Mouse (Mus musculus) forebrain, embryonic 13.5 days (tissue): Measurements from ENCODE around the gene Hps4. TPM values are rescaled to one million over a fixed set of nuclear protein-coding genes. Genes with fewer than 3 reads are reported as not detected.
A peak's percentile ranks its signal among the peaks of the same experiment; 100 is the strongest.

Experiments used
- ATAC-seq: fragments of 200-750 bp; cut with Nextera tagmentation; 2 replicates; pipeline ENCODE4 v1.8.0; 2017
- H3K27ac ChIP-seq: fragments of 300-500 bp; sonication (generic); 2 replicates; pipeline ENCODE4 v1.5.1; 2015; ENCODE audit warnings: inconsistent platforms, mild to moderate bottlenecking, moderate library complexity
- H3K27me3 ChIP-seq: fragments of 300-500 bp; sonication (generic); 2 replicates; pipeline ENCODE4 v1.6.1; 2015; ENCODE audit warnings: mild to moderate bottlenecking, inconsistent platforms
- H3K36me3 ChIP-seq: fragments of 300-500 bp; sonication (generic); 2 replicates; pipeline ENCODE4 v1.6.1; 2015; ENCODE audit warnings: mild to moderate bottlenecking, inconsistent platforms; ENCODE audit not compliant: poor library complexity, severe bottlenecking
- H3K4me1 ChIP-seq: fragments of 300-500 bp; sonication (generic); 2 replicates; pipeline ENCODE4 v1.6.1; 2015; ENCODE audit warnings: inconsistent platforms
- H3K4me2 ChIP-seq: fragments of 300-500 bp; sonication (generic); 2 replicates; pipeline ENCODE4 v1.6.1; 2015; ENCODE audit warnings: inconsistent platforms, mild to moderate bottlenecking, moderate library complexity
- H3K4me3 ChIP-seq: fragments of 300-500 bp; sonication (generic); 2 replicates; pipeline ENCODE4 v1.5.1; 2015; ENCODE audit warnings: mild to moderate bottlenecking, inconsistent platforms
- H3K9ac ChIP-seq: fragments of 300-500 bp; sonication (generic); 2 replicates; pipeline ENCODE4 v1.6.1; 2015; ENCODE audit warnings: mild to moderate bottlenecking, inconsistent platforms
- H3K9me3 ChIP-seq: fragments of 300-500 bp; sonication (generic); replicated peaks from 2 replicates; pipeline ENCODE4 v1.6.1; 2016; ENCODE audit warnings: inconsistent platforms
- WGBS: fragments of 180-500 bp; shearing (Covaris S2); methylation state at CpG from one replicate; pipeline ENCODE4 v1.1.7; 2015; 5-methylcytosine and 5-hydroxymethylcytosine counted together
- polyA plus RNA-seq: library from polyadenylated mRNA; unstranded; fragments of >200 nt; fragmentation: Nextera tagmentation; extraction: Ambion mirVana; gene quantifications from 2 replicates; pipeline ENCODE4 v1.2.1, GENCODE M21; 2015

Gene Hps4
- 28.9 and 33.0 TPM in 2 replicates for polyA plus RNA-seq

DNA sequence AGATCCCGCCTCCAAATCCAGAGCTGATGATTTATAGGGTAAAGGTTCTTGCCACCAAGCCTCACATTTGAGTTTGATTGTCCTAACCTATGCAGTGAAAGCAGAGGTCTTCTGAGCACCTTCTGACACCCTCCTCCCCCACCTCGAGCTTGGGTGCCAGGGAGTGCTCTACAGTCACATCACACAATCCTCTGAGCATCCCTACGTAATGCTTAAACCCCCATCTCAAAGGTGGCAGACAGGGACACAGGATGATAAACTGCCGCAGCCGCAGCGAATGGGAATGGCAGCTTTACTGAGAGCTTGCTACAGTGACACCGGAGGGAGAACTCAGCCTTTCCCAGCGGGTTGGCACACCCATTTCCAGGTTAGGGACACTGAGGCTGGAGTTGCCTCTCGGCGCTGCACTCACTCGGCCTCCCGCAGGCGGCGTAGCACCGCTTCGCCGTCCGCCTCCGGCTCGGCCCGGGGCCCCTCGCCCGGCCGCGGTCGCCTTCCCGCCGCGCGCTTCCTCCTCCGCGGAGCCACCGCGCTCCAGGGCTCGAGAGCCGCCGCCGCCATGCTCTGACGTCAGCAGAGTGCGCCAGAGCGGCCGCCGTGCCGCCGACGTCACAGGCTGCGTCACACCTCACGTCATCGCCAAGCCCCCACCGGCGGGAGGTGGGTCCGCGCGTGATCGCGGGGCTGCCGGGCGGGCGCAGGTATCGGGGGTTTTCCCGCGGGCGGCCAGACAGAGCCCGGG lies at the start of gene Hps4, which contains the start of gene Srrd:
TSS of gene Hps4 (plus strand) at position 621 of the 742 bp plus-strand sequence.
TSS of gene Srrd (minus strand) at position 578 of the 742 bp plus-strand sequence.
- no peaks in the 10 kb centered on the region for H3K27me3 ChIP-seq
- peaks cover 39% of the 10 kb centered on the region for H3K36me3 ChIP-seq
- H3K27ac ChIP-seq, result no peak within 1 kb of the TSS
- no peaks in the 10 kb centered on the region for H3K9me3 ChIP-seq
- H3K9ac ChIP-seq, result peak within 1 kb of the TSS; percentile 76
- H3K4me1 ChIP-seq, result peaks cover 43% of the 10 kb centered on the region
- peak; percentile 79 for ATAC-seq
- peak within 1 kb of the TSS; percentile 84 for H3K4me2 ChIP-seq
- WGBS, result 2% methylated on average over 41 of the region's 64 CpGs
- peak within 1 kb of the TSS; percentile 85 for H3K4me3 ChIP-seq

DNA sequence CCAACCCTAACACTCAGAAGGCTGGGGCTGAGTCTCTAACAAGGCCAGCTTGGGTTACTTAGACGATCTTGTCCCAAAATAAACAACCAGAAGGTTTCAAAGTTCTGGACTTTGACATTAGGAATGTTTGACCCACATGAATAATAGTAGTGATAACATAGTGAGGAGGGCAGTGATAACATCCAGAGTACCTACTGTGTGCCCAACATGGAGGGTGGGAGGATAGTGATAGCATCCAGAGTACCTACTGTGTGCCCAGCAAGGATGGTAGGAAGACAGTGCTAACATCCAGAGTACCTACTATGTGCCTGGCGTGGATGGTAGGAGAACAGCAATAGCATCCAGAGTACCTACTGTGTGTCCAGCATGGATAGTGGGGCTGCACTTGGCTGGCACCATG lies 49.1 kb upstream of the Hps4 start:
- 85% methylated on average over 2 of the region's 2 CpGs for WGBS
- H3K4me1 ChIP-seq, result peaks cover 31% of the 10 kb centered on the region
- H3K4me2 ChIP-seq, result no peak overlapping the region
- no peak overlapping the region for H3K27ac ChIP-seq
- no peak for ATAC-seq
- no peaks in the 10 kb centered on the region for H3K9me3 ChIP-seq
- no peaks in the 10 kb centered on the region for H3K36me3 ChIP-seq
- no peaks in the 10 kb centered on the region for H3K27me3 ChIP-seq
- H3K9ac ChIP-seq, result no peak overlapping the region
- no peak overlapping the region for H3K4me3 ChIP-seq

DNA sequence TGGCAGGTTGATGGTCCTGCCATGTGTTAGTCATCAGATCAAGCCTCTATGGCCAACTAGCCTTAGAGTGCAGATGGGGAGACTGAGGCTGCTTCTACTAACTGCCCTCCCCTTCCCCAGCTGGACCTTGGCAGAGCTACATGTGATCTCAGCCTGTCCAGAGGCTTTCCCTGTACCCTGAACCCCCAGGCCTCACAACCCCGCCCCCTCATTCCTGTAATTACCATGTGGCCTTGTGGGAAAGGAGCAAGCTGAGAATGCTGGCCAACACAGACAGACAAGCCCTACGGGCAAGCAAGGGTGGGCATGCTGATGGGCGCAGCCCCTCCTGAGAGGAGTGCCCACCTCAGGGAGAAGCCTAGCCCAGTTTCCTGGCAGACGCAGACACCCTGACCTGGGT lies 48.2 kb upstream of the Hps4 start:
- Histone ChIP-seq H3K4me2 (no peak overlapping the region), H3K9me3 (no peaks in the 10 kb centered on the region), H3K9ac (no peak overlapping the region), H3K4me3 (no peak overlapping the region), H3K36me3 (no peaks in the 10 kb centered on the region), H3K27ac (no peak overlapping the region), H3K27me3 (no peaks in the 10 kb centered on the region), H3K4me1 (peaks cover 28% of the 10 kb centered on the region)
- WGBS, result 74% methylated on average over 4 of the region's 4 CpGs
- ATAC-seq, result no peak

DNA sequence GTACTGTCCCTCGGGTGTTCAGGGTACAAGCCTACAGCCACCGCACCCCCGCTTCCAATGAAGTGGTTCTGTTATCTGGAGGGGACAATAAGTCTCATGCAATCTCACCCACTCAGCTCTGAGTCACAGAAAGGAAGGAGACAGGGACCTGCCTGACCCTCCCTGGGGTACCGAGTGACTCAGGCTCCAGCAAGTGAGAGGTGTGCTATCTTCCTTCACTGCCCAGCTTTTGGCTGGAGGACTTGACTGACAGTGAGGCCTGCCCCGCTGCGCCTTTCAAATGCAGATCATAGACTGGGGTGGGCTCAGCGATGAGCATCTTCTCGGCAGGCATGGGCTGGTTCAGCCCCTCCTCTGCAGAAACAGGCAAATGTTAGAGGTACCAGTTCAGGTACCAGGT lies 47.7 kb upstream of the Hps4 start:
- ATAC-seq, result no peak
- H3K27ac ChIP-seq, result no peak overlapping the region
- 28% methylated on average over 8 of the region's 8 CpGs for WGBS
- no peaks in the 10 kb centered on the region for H3K27me3 ChIP-seq
- H3K4me1 ChIP-seq, result peaks cover 28% of the 10 kb centered on the region
- no peak overlapping the region for H3K4me3 ChIP-seq
- no peaks in the 10 kb centered on the region for H3K9me3 ChIP-seq
- H3K4me2 ChIP-seq, result no peak overlapping the region
- H3K36me3 ChIP-seq, result no peaks in the 10 kb centered on the region
- H3K9ac ChIP-seq, result peak overlapping the region; percentile 13; the same call in 1 of the 2 replicates

DNA sequence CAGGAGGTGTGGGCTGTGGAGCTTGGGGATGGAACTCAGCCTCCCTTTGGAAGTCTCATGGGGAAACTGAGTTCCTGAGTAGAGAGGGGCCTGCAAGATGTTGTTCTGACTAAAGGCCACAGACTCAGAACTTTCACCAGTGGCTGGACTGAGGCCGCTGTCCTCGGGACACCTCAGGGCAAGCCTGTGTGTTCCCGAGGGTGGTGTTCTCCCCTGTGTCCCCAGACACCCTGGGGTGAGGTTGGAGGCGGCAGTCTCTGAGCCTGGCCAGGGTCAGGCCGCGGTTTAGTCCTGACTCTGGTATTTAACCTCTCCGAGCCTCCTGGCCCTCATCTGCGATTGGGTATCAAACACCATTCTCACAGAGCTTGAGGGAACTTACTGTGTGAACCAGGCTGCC lies 47.3 kb upstream of the Hps4 start:
- Histone ChIP-seq H3K9ac (peak overlapping the region; percentile 13), H3K4me3 (no peak overlapping the region), H3K4me2 (no peak overlapping the region), H3K4me1 (peaks cover 28% of the 10 kb centered on the region), H3K36me3 (no peaks in the 10 kb centered on the region), H3K9me3 (no peaks in the 10 kb centered on the region), H3K27ac (no peak overlapping the region), H3K27me3 (no peaks in the 10 kb centered on the region)
- no peak for ATAC-seq
- 57% methylated on average over 8 of the region's 8 CpGs for WGBS

DNA sequence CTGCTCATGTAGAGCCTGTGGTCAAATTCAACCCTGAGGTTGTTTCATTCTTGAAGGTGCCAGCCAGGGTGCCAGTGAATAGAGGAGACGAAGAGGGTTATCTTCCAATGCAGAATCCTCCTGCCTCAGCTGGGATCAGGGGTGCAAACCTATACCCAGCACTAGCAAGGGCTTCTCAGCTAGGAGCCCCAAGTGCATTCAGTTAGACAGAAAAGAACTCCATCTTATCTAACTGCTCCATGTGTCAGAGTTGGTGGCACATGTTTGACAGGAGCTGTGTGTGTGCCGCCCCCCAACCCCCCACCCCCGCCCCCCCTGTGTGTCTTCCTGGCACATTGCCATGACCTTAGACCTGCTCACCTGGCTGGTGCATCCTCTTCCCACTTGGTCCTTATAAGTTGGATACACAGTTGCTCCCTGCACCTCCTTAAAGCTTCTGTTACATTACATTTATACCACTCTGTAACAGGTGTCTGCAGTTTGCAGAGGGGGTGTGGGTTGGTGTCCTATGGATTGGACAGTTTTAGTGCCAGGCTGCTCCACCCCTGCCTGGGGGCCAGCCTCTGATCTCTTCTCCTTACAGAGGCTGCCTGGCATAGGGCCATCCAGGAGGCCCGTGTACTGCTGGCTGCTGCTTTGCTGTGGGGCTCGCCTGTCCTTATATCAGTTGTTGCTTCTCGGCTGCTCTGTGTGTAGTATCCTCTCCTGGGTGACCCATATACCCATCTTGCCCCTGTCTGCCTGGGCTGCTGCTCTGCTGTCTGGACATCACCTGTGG lies 46.3 kb upstream of the Hps4 start:
- Histone ChIP-seq H3K36me3 (no peaks in the 10 kb centered on the region), H3K27me3 (no peaks in the 10 kb centered on the region), H3K4me1 (peaks cover 23% of the 10 kb centered on the region), H3K9ac (no peak overlapping the region), H3K27ac (no peak overlapping the region; the same call in 1 of the 2 replicates), H3K4me2 (no peak overlapping the region), H3K4me3 (no peak overlapping the region), H3K9me3 (no peaks in the 10 kb centered on the region)
- no peak for ATAC-seq
- 72% methylated on average over 6 of the region's 6 CpGs for WGBS

DNA sequence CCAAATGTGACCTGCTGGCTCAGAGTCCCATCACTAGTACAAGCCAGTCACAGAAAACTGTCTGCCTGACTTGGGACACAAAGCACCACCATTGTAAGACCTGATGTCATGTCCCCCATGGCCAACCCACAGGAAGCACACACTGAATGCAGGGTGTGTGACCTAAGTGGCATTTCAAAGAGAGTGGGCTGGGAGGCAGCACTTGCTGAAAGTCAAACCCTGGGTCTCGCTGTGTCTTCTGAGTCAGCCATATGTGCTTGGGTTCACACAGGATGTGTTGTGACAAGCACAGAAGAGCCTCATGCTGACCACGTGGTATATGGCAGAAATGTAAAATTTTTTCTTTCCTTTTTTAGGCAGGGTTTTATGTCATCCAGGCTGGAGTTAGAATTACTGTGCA lies 45.6 kb upstream of the Hps4 start:
- H3K4me1 ChIP-seq, result peaks cover 23% of the 10 kb centered on the region

DNA sequence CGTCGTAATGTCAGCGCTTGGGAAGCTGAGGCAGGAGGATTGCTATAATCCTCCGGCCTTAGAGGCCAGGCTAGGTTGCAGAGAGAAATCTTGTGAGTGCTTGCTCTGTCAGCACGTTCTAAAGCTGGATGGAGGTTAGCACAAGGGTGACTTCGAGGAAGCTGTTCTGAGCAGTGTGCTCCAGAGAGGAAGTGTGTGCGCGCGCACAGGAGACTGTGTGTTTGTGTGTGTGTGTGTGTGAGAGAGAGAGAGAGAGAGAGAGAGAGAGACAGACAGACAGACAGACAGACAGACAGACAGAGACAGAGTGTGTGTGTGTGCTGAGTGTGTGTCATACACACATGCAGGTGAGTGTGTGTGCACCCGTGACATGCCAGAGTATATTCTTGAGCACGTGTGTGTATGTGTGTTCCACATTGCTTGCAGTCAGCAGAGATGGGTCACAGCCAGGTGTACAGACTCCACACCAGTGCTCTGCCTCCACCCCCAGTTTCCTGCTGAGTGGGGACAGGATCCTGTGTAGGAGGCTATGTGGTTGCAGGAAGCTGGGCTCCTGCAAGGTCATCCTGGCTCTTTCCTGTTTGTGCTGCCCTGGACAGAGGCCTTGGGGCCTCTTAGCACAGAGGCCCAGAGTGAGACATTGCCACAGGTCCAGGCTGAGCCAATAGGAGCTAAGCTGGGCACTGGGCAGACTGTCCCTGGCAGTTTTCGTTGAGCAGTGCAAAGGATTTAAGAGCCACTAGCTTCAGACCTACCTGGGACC lies 44.5 kb upstream of the Hps4 start:
- 92% methylated on average over 12 of the region's 12 CpGs for WGBS
- Histone ChIP-seq H3K27me3 (no peaks in the 10 kb centered on the region), H3K4me3 (no peak overlapping the region), H3K27ac (no peak overlapping the region), H3K36me3 (no peaks in the 10 kb centered on the region), H3K4me1 (peaks cover 23% of the 10 kb centered on the region), H3K9me3 (no peaks in the 10 kb centered on the region), H3K4me2 (no peak overlapping the region), H3K9ac (no peak overlapping the region)
- ATAC-seq, result no peak

More for the DNA sequence above, 45.6 kb upstream of the Hps4 start:
- 81% methylated on average over 2 of the region's 2 CpGs for WGBS
- ATAC-seq, result no peak
- Histone ChIP-seq H3K27ac (no peak overlapping the region), H3K4me3 (no peak overlapping the region), H3K9ac (no peak overlapping the region), H3K9me3 (no peaks in the 10 kb centered on the region), H3K36me3 (no peaks in the 10 kb centered on the region), H3K27me3 (no peaks in the 10 kb centered on the region), H3K4me2 (no peak overlapping the region)

DNA sequence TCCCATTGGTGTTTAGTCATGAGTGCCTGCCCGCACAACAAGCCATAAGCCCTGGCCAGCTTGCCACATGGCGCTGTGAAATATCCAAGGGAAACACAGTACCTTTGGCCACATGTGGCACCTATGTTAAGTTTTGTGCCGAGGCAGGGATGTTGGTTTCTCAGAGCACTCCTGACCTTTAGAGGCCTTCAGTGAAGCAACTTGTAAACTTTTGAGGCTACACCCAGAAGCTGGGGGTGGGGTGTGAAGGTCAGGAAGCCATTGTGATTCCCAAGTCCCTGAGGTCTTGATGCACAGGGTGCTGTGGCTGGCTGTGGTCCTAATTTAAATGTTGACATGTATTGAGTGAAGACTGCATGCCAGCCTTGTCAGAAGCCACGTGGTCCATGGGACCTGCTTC lies 43.5 kb upstream of the Hps4 start:
- H3K4me3 ChIP-seq, result no peak overlapping the region
- 90% methylated on average over 4 of the region's 4 CpGs for WGBS
- no peak overlapping the region for H3K27ac ChIP-seq
- no peak overlapping the region for H3K9ac ChIP-seq
- no peaks in the 10 kb centered on the region for H3K9me3 ChIP-seq
- ATAC-seq, result no peak
- H3K36me3 ChIP-seq, result no peaks in the 10 kb centered on the region
- H3K27me3 ChIP-seq, result no peaks in the 10 kb centered on the region
- H3K4me2 ChIP-seq, result no peak overlapping the region
- H3K4me1 ChIP-seq, result peaks cover 22% of the 10 kb centered on the region

DNA sequence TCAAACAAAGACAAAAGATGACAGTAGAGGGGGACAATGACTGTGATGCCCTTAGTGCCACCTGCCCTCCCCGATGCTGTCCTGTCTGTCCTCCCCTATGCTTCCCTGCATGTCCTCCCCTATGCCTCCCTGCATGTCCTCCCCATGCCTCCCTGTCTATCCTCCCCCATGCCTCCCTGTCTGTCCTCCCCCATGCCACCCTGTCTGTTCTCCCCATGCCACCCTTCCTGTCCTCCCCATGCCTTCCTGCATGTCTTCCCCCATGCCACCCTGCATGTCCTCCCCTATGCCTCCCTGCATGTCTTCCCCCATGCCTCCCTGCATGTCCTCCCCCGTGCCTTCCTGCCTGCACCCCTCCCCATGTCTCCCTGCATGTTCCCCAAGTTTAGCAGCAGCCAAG lies 42.8 kb upstream of the Hps4 start:
- H3K36me3 ChIP-seq, result no peaks in the 10 kb centered on the region
- no peak for ATAC-seq
- H3K4me3 ChIP-seq, result no peak overlapping the region
- H3K9me3 ChIP-seq, result no peaks in the 10 kb centered on the region
- H3K27me3 ChIP-seq, result no peaks in the 10 kb centered on the region
- H3K27ac ChIP-seq, result no peak overlapping the region
- H3K4me2 ChIP-seq, result no peak overlapping the region
- no peak overlapping the region for H3K9ac ChIP-seq
- peaks cover 15% of the 10 kb centered on the region for H3K4me1 ChIP-seq
- 93% methylated on average over 2 of the region's 2 CpGs for WGBS

DNA sequence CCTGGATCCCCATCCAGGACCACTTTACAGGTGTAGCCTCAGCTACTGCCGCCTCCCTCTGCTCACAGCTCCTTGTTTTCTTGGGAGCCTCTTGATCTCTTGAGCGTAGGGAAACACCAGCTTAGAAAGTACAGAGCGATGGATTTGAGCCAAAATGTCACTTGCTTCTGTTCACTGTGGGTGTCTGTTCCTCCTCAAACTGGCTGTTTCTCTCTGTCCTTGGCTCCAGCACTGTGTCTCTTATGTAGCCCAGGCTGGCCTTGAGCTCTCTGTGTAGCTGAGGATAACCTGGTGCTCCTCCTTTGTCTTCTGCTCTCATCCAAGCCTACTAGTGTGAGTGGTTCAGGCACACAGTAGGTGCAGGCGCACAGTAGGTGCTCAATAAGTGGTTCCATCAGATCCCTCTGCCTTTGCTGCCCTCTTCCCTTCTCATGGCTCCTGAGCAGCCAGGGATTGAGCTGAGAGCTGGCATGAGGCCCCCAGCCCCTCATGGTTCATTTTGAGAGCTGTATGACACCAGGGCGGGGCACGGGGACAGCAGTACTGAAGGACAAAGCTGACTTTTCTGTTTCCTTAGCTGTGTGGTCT lies 42.1 kb upstream of the Hps4 start:
- ATAC-seq, result no peak
- Histone ChIP-seq H3K36me3 (no peaks in the 10 kb centered on the region), H3K27me3 (no peaks in the 10 kb centered on the region), H3K27ac (no peak overlapping the region), H3K9me3 (no peaks in the 10 kb centered on the region), H3K4me2 (no peak overlapping the region), H3K9ac (no peak overlapping the region), H3K4me3 (no peak overlapping the region), H3K4me1 (peaks cover 11% of the 10 kb centered on the region; the same call in 1 of the 2 replicates)
- WGBS, result 86% methylated on average over 6 of the region's 6 CpGs
